Mouse (Mus musculus): ENCODE data around the gene Cmip. TPM values are rescaled to one million over a fixed set of nuclear protein-coding genes. Genes with fewer than 3 reads are reported as not detected.

Cmip gene
- polyA plus RNA-seq, 1 experiment from 2014 or later = 131 TPM

GRCm38 (mm10) chr8:117240326-117240725 lies 16.5 kb upstream of the Cmip start:
- Histone ChIP-seq H3K4me3 (replicated peaks; ENCODE audit: low read length) (no peak overlapping the region), H3K36me3 (replicated peaks; ENCODE audit: control insufficient read depth, insufficient read depth) (no peaks in the 10 kb centered on the region), H3K4me2 (replicated peaks) (no peak overlapping the region), H3K4me1 (replicated peaks; ENCODE audit: control insufficient read depth, insufficient read depth, low read length) (no peaks in the 10 kb centered on the region), H3K27ac (no peak overlapping the region), H3K27me3 (ENCODE audit: control insufficient read depth, insufficient read depth, low read length) (no peaks in the 10 kb centered on the region), H3K9ac (no peak overlapping the region), H3K9me3 (ENCODE audit: control insufficient read depth, low read length) (no peaks in the 10 kb centered on the region)
- DNase-seq (ENCODE audit: low spot score) (no peak), ATAC-seq (ENCODE audit: low FRiP score) (no peak)
- 89% methylated on average over 5 of the region's 5 CpGs for WGBS

DNA sequence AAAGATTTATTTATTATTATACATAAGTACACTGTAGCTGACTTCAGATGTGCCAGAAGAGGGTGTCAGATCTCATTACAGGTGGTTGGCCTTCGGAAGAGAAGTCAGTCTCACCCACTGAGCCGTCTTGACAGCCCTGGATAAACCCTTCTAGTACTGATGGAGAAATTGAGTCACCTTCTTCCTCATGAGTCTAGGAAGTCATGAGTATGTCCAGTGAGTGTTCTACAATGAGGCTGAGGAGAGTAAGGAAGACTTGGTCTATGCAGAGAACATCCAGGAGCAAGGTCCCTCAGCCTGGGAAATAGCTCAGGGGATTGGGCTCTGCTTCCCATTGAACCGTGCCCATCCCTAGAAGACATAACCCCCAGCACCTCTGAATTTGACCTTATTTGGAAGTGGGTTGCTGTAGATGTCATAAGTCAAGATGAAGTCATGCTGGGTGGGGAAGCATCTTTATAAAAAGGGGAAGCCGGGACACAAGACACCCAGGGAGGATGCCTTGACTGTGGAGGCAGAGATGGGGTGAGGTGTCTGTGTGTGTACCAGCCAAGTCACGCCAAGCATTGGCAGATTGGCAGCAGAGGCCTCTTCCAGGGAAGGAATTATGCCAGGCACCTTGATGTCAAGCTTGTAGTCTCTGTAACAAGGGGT lies 15.9 kb upstream of the Cmip start:
- Histone ChIP-seq H3K27me3 (ENCODE audit: control insufficient read depth, insufficient read depth, low read length) (no peaks in the 10 kb centered on the region), H3K9ac (no peak overlapping the region), H3K4me1 (replicated peaks; ENCODE audit: control insufficient read depth, insufficient read depth, low read length) (no peaks in the 10 kb centered on the region), H3K27ac (no peak overlapping the region), H3K9me3 (ENCODE audit: control insufficient read depth, low read length) (no peaks in the 10 kb centered on the region), H3K4me2 (replicated peaks) (no peak overlapping the region), H3K4me3 (replicated peaks; ENCODE audit: low read length) (no peak overlapping the region), H3K36me3 (replicated peaks; ENCODE audit: control insufficient read depth, insufficient read depth) (no peaks in the 10 kb centered on the region)
- ATAC-seq (ENCODE audit: low FRiP score) (no peak), DNase-seq (ENCODE audit: low spot score) (no peak)
- 82% methylated on average over 5 of the region's 5 CpGs for WGBS

DNA sequence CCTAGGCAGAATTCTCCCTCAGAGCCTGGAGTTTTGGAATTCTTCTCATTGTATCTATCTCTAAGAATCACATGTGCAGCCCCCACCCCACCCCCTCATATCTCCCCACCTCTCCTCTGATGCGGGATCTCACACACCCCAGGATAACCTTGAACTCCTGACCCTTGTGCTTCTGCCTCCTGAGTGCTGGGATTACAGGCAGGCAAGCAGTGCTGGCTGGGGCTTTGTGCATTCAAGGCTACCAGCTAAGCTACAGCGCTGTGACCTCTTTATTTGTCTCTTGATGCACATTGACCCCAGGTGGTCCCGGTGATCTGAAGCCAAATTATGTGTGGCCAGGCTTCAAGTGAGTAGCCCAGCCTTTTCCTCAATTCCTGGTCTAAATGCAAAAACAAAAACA lies 15.0 kb upstream of the Cmip start:
- 21% methylated on average over 3 of the region's 3 CpGs for WGBS

DNA sequence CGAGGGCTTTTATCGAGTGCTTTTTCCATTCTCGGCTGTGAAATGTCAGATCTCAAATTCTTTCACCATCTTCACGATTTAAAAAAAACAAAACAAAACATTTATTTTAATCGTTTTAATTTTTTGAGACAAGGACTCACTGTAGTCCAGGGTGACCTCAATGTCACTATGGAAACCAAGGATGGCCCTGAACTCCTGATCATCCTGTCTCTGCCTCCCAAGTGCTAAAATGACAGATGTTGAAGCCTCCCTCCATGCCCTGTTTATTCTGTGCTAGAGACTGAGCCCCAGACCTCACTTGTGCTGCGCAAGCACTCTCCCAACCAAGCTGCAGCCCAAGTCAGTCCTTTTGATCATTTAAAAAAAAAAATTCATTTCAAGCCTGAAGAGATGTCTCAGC lies 14.6 kb upstream of the Cmip start:
- H3K4me2 ChIP-seq (replicated peaks) = no peak overlapping the region
- H3K36me3 ChIP-seq (replicated peaks; ENCODE audit: control insufficient read depth, insufficient read depth) = no peaks in the 10 kb centered on the region
- H3K4me1 ChIP-seq (replicated peaks; ENCODE audit: control insufficient read depth, insufficient read depth, low read length) = no peaks in the 10 kb centered on the region
- no peak overlapping the region for H3K9ac ChIP-seq
- 74% methylated on average over 6 of the region's 6 CpGs for WGBS
- ATAC-seq (ENCODE audit: low FRiP score) (no peak), DNase-seq (ENCODE audit: low spot score) (no peak)
- H3K27ac ChIP-seq = no peak overlapping the region
- H3K27me3 ChIP-seq (ENCODE audit: control insufficient read depth, insufficient read depth, low read length) = no peaks in the 10 kb centered on the region
- no peak overlapping the region for H3K4me3 ChIP-seq (replicated peaks; ENCODE audit: low read length)
- H3K9me3 ChIP-seq (ENCODE audit: control insufficient read depth, low read length) = no peaks in the 10 kb centered on the region

More for the DNA sequence above, 15.0 kb upstream of the Cmip start:
- DNase-seq (ENCODE audit: low spot score) = no peak
- no peak overlapping the region for H3K9ac ChIP-seq
- no peaks in the 10 kb centered on the region for H3K27me3 ChIP-seq (ENCODE audit: control insufficient read depth, insufficient read depth, low read length)
- no peaks in the 10 kb centered on the region for H3K36me3 ChIP-seq (replicated peaks; ENCODE audit: control insufficient read depth, insufficient read depth)
- no peaks in the 10 kb centered on the region for H3K9me3 ChIP-seq (ENCODE audit: control insufficient read depth, low read length)
- no peak for ATAC-seq (ENCODE audit: low FRiP score)
- H3K27ac ChIP-seq = no peak overlapping the region
- no peak overlapping the region for H3K4me2 ChIP-seq (replicated peaks)
- no peaks in the 10 kb centered on the region for H3K4me1 ChIP-seq (replicated peaks; ENCODE audit: control insufficient read depth, insufficient read depth, low read length)
- H3K4me3 ChIP-seq (replicated peaks; ENCODE audit: low read length) = no peak overlapping the region

DNA sequence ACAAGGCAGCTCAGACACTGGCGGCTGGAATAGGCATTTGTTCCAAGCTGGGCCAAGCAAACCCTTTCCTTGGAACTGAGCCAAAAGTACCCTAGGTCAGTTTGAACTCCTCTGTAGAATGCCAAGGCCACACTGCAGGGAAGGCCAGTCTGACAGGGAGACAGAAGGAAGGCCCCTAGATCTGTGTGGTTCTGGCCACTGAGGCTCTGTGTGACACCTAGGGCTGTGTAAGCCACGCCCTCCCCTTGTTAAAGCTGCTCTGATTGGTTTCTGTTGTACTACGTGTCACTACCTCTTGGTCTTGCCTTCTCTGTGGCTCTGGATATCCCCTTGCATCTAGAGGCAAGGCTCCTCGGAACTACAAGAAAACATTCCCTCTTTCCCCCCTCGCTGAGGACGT lies 12.3 kb upstream of the Cmip start:
- 51% methylated on average over 6 of the region's 6 CpGs for whole genome bisulfite sequencing
- Histone ChIP-seq H3K4me2 (replicated peaks) (no peak overlapping the region), H3K9me3 (ENCODE audit: control insufficient read depth, low read length) (no peaks in the 10 kb centered on the region), H3K27me3 (ENCODE audit: control insufficient read depth, insufficient read depth, low read length) (no peaks in the 10 kb centered on the region), H3K36me3 (replicated peaks; ENCODE audit: control insufficient read depth, insufficient read depth) (no peaks in the 10 kb centered on the region), H3K9ac (no peak overlapping the region), H3K4me3 (replicated peaks; ENCODE audit: low read length) (no peak overlapping the region), H3K27ac (no peak overlapping the region), H3K4me1 (replicated peaks; ENCODE audit: control insufficient read depth, insufficient read depth, low read length) (no peaks in the 10 kb centered on the region)
- ATAC-seq (ENCODE audit: low FRiP score) (no peak), DNase-seq (ENCODE audit: low spot score) (no peak)

DNA sequence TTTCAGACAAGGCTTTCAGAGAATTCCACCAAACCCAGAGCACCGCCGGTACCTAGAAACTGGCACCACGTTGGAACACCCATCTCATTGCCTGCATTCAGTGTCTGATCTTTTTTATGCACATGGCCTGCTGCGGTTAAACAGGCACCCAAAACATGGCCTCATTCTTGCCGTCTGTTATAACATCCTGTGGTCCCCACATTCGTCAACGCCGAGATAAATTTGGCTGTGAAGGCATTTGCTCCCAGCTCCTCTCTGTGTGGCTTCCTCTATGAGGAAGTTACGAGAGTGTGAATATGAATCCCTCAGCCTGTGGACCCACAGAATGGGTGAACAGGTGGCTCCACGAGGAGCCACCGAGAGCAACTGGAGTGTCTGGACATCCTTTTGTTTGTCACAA lies 8.5 kb upstream of the Cmip start:
- H3K27ac ChIP-seq = no peak overlapping the region
- no peak overlapping the region for H3K4me3 ChIP-seq (replicated peaks; ENCODE audit: low read length)
- H3K4me1 ChIP-seq (replicated peaks; ENCODE audit: control insufficient read depth, insufficient read depth, low read length) = no peaks in the 10 kb centered on the region
- H3K4me2 ChIP-seq (replicated peaks) = no peak overlapping the region
- no peak for ATAC-seq (ENCODE audit: low FRiP score)
- no peak overlapping the region for H3K9ac ChIP-seq
- WGBS = 82% methylated on average over 11 of the region's 11 CpGs
- H3K27me3 ChIP-seq (ENCODE audit: control insufficient read depth, insufficient read depth, low read length) = no peaks in the 10 kb centered on the region
- no peaks in the 10 kb centered on the region for H3K9me3 ChIP-seq (ENCODE audit: control insufficient read depth, low read length)
- no peak for DNase-seq (ENCODE audit: low spot score)
- no peaks in the 10 kb centered on the region for H3K36me3 ChIP-seq (replicated peaks; ENCODE audit: control insufficient read depth, insufficient read depth)

DNA sequence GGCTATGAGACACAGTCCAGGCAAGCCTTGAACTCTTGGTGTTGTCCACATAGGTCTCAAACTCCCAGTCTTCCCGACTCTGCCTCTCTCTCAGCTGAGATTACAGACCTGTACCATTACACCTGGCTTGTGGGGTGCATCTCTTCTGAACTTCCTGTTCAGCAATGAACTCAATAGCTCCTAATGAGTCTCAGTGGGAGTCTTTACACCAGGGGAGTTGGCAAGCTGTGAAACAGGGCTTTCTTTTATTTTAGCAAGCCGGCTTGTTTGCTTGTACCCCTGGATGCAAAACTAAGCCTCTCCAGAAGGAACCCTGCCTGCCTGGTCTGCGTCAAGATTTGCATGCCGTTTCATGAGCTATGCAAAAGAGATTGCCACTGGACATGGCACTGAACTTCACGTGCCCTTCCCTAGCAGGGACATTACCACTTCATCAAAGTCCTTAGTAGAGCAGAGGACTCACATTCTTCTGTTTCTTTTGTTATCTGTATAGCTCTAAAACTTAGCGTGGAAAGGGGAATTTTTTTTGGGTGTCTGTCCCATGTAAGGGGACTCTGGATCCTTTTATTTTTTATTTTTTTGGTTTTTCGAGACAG lies 5.7 kb upstream of the Cmip start:
- Histone ChIP-seq H3K36me3 (replicated peaks; ENCODE audit: control insufficient read depth, insufficient read depth) (no peaks in the 10 kb centered on the region), H3K4me2 (replicated peaks) (no peak overlapping the region), H3K27me3 (ENCODE audit: control insufficient read depth, insufficient read depth, low read length) (no peaks in the 10 kb centered on the region), H3K9ac (no peak overlapping the region), H3K27ac (no peak overlapping the region), H3K4me1 (replicated peaks; ENCODE audit: control insufficient read depth, insufficient read depth, low read length) (no peaks in the 10 kb centered on the region; the same call in 1 of the 2 replicates), H3K4me3 (replicated peaks; ENCODE audit: low read length) (no peak overlapping the region), H3K9me3 (ENCODE audit: control insufficient read depth, low read length) (no peaks in the 10 kb centered on the region)
- WGBS = 44% methylated on average over 7 of the region's 7 CpGs
- ATAC-seq (ENCODE audit: low FRiP score) (no peak), DNase-seq (ENCODE audit: low spot score) (no peak)

DNA sequence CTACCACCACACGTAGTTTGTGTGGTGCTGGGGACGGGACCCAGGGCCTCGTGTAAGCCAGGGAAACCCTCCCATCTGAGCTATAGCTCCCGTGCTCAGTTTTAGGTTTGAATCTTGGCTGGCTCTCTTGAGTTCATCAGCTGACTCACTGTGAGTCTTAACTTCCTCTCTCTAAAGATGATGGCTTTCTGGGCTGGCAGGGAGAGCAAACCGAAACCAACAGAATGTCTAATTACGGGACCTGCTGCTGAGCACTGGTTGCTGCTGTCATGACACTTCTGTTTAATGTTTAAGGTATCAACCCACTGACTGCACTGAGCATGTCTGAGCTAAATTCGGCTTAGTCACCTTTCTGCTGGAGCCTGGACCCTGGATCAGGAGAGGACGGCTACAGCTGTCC lies 4.2 kb upstream of the Cmip start:
- DNase-seq (ENCODE audit: low spot score) = no peak
- no peaks in the 10 kb centered on the region; the same call in 1 of the 2 replicates for H3K4me1 ChIP-seq (replicated peaks; ENCODE audit: control insufficient read depth, insufficient read depth, low read length)

DNA sequence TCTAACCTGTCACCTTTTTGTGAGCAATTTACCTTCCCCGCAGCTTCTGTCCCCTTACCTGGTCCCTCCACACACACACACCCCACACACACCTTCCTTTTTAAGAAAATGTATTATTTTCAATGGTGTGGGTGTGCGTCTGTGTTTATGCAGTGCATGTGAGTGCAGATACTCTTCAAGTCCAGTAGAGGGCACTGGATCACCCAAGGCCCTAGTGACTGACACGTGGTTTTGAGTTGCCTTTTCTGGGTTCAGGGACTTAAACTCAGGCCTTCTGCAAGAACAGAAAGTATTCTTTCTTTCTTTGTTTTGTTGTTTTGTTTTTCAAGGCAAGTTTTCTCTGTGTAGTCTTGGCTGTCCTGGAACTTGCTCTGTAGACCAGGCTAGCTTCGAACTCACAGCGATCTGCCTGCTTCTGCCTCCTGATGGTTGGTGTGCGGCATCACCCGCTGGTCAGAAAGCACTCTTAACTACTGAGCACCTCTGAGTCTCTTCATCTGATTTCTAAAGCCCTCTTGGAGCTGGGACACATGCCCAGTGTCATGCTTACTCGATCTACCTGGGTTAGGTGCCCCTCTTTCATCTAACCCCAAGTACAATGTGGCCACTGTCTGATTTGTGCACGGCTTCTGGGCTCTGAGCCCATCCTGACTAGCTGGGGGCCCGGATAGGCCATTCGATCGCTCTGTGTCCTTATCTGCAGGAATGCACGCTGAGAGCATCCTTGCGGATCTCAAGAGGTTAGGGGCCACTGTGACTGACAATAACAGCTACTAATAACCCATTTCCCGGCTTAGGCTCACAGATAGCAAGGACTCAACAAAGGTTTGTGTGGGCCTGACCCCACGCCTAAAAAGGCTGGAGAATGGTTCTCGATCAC lies 3.2 kb upstream of the Cmip start:
- no peak for ATAC-seq (ENCODE audit: low FRiP score)
- H3K27me3 ChIP-seq (ENCODE audit: control insufficient read depth, insufficient read depth, low read length) = no peaks in the 10 kb centered on the region

More for the DNA sequence above, 4.2 kb upstream of the Cmip start:
- Histone ChIP-seq H3K36me3 (replicated peaks; ENCODE audit: control insufficient read depth, insufficient read depth) (no peaks in the 10 kb centered on the region), H3K4me3 (replicated peaks; ENCODE audit: low read length) (no peak overlapping the region), H3K27ac (no peak overlapping the region), H3K9ac (no peak overlapping the region), H3K9me3 (ENCODE audit: control insufficient read depth, low read length) (no peaks in the 10 kb centered on the region), H3K4me2 (replicated peaks) (no peak overlapping the region), H3K27me3 (ENCODE audit: control insufficient read depth, insufficient read depth, low read length) (no peaks in the 10 kb centered on the region)
- ATAC-seq (ENCODE audit: low FRiP score) = no peak
- WGBS = 96% methylated on average over 8 of the region's 8 CpGs

More for the DNA sequence above, 3.2 kb upstream of the Cmip start:
- H3K4me1 ChIP-seq (replicated peaks; ENCODE audit: control insufficient read depth, insufficient read depth, low read length) = no peaks in the 10 kb centered on the region; the same call in 1 of the 2 replicates
- DNase-seq (ENCODE audit: low spot score) = no peak
- no peak overlapping the region for H3K27ac ChIP-seq
- H3K4me3 ChIP-seq (replicated peaks; ENCODE audit: low read length) = no peak overlapping the region
- H3K4me2 ChIP-seq (replicated peaks) = no peak overlapping the region
- H3K36me3 ChIP-seq (replicated peaks; ENCODE audit: control insufficient read depth, insufficient read depth) = no peaks in the 10 kb centered on the region
- H3K9me3 ChIP-seq (ENCODE audit: control insufficient read depth, low read length) = no peaks in the 10 kb centered on the region
- no peak overlapping the region for H3K9ac ChIP-seq
- 89% methylated on average over 17 of the region's 17 CpGs for WGBS
